Mouse (Mus musculus): ENCODE results near the gene Il2rb. TPM values are rescaled to one million over a fixed set of nuclear protein-coding genes. Genes with fewer than 3 reads are reported as not detected.

Gene Il2rb
- polyA plus RNA-seq, 2 experiments = 0.15 to 0.39 TPM

DNA sequence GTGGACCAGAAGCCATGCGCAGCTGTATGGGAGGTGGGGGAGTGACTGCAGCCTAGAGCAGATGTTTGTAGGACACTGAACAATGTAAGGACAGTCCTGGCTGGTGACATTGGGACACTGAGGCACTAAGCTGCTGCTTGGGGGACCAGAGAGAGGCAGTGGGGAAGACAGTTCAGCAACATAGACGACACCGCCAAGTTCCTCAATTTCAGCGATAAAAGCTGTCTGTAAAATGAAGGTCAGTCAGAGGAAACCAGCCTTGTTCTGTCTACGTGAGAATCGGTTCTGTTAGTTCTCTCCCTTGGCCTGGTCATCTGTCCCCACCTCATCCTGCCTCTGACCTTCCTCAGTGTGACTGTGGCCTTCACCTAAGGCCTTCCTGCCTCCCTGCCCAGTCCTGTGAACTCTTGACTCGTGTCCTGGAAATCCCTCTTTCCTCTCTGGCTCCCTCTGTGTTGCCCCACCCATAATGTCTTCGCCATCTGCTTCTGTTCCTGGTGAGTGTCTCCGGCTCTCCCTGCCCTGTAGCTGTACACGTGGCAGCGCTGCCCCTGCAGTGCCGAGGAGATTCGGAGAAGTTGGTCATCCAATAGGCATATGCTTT is 25.1 kb upstream of the Il2rb start:
- Histone ChIP-seq H3K9ac (ENCODE audit: low read depth, low read length, severe bottlenecking) (no peak overlapping the region), H3K27ac (replicated peaks; ENCODE audit: low read depth, low read length) (no peak overlapping the region), H3K4me1 (ENCODE audit: control insufficient read depth, insufficient read depth, low read length) (peaks cover 11% of the 10 kb centered on the region), H3K4me2 (replicated peaks; ENCODE audit: low read depth, low read length, severe bottlenecking) (no peak overlapping the region), H3K27me3 (ENCODE audit: control insufficient read depth, insufficient read depth, low read length) (no peaks in the 10 kb centered on the region), H3K9me3 (ENCODE audit: control insufficient read depth, low read length) (no peaks in the 10 kb centered on the region), H3K36me3 (ENCODE audit: control insufficient read depth, insufficient read depth, low read length) (peaks cover 5% of the 10 kb centered on the region; the same call in 1 of the 2 replicates), H3K4me3 (replicated peaks; ENCODE audit: low read length) (no peak overlapping the region)
- 73% methylated on average over 13 of the region's 13 CpGs for WGBS
- ATAC-seq (ENCODE audit: low FRiP score, low read depth) = no peak
- no peak for DNase-seq (ENCODE audit: low spot score)
- TF ChIP-seq POLR2A (IDR thresholded peaks at IDR 0.05; ENCODE audit: borderline replicate concordance, extremely low read depth, insufficient read depth, insufficient read length) = no peak

- WGBS = 47% methylated on average over 7 of the region's 7 CpGs
Measured at GRCm38 (mm10) chr15:78518221-78518620, 23.1 kb upstream of the Il2rb start.

DNA sequence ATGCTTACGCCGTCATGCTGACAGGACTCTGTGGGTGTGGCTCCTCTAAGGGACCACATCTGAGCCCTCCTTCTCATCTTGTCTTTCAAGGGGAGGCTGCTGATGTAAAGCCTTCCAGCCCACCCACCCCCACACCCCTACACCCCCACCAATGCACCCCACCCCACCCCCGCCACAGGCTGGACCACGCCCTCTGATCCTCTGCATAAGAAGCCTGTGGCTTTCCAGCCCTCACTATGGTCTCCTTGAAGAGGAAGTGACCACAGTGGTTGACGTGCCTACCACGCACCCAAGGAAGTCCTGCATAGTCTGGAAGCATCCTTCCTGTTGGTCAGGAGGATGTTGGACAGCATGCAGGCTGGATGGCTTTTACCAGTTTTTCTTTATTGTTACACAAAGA is 20.7 kb upstream of the Il2rb start:
- no peak overlapping the region for H3K9ac ChIP-seq (ENCODE audit: low read depth, low read length, severe bottlenecking)
- no peaks in the 10 kb centered on the region for H3K9me3 ChIP-seq (ENCODE audit: control insufficient read depth, low read length)
- H3K36me3 ChIP-seq (ENCODE audit: control insufficient read depth, insufficient read depth, low read length) = no peaks in the 10 kb centered on the region
- no peaks in the 10 kb centered on the region for H3K27me3 ChIP-seq (ENCODE audit: control insufficient read depth, insufficient read depth, low read length)
- DNase-seq (ENCODE audit: low spot score) = no peak
- no peak overlapping the region for H3K27ac ChIP-seq (replicated peaks; ENCODE audit: low read depth, low read length)
- ATAC-seq (ENCODE audit: low FRiP score, low read depth) = no peak
- H3K4me3 ChIP-seq (replicated peaks; ENCODE audit: low read length) = no peak overlapping the region
- no peak overlapping the region for H3K4me2 ChIP-seq (replicated peaks; ENCODE audit: low read depth, low read length, severe bottlenecking)
- peaks cover 18% of the 10 kb centered on the region for H3K4me1 ChIP-seq (ENCODE audit: control insufficient read depth, insufficient read depth, low read length)
- TF ChIP-seq POLR2A (IDR thresholded peaks at IDR 0.05; ENCODE audit: borderline replicate concordance, extremely low read depth, insufficient read depth, insufficient read length) = no peak
- 71% methylated on average over 6 of the region's 6 CpGs for WGBS

More at GRCm38 (mm10) chr15:78518221-78518620, 23.1 kb upstream of the Il2rb start:
- H3K9me3 ChIP-seq (ENCODE audit: control insufficient read depth, low read length) = no peaks in the 10 kb centered on the region
- H3K36me3 ChIP-seq (ENCODE audit: control insufficient read depth, insufficient read depth, low read length) = no peaks in the 10 kb centered on the region
- no peak for DNase-seq (ENCODE audit: low spot score)
- no peaks in the 10 kb centered on the region for H3K27me3 ChIP-seq (ENCODE audit: control insufficient read depth, insufficient read depth, low read length)
- H3K9ac ChIP-seq (ENCODE audit: low read depth, low read length, severe bottlenecking) = no peak overlapping the region
- no peak for TF ChIP-seq POLR2A (IDR thresholded peaks at IDR 0.05; ENCODE audit: borderline replicate concordance, extremely low read depth, insufficient read depth, insufficient read length)
- no peak for ATAC-seq (ENCODE audit: low FRiP score, low read depth)
- H3K4me1 ChIP-seq (ENCODE audit: control insufficient read depth, insufficient read depth, low read length) = peaks cover 18% of the 10 kb centered on the region
- no peak overlapping the region for H3K4me2 ChIP-seq (replicated peaks; ENCODE audit: low read depth, low read length, severe bottlenecking)
- H3K4me3 ChIP-seq (replicated peaks; ENCODE audit: low read length) = no peak overlapping the region
- no peak overlapping the region for H3K27ac ChIP-seq (replicated peaks; ENCODE audit: low read depth, low read length)

DNA sequence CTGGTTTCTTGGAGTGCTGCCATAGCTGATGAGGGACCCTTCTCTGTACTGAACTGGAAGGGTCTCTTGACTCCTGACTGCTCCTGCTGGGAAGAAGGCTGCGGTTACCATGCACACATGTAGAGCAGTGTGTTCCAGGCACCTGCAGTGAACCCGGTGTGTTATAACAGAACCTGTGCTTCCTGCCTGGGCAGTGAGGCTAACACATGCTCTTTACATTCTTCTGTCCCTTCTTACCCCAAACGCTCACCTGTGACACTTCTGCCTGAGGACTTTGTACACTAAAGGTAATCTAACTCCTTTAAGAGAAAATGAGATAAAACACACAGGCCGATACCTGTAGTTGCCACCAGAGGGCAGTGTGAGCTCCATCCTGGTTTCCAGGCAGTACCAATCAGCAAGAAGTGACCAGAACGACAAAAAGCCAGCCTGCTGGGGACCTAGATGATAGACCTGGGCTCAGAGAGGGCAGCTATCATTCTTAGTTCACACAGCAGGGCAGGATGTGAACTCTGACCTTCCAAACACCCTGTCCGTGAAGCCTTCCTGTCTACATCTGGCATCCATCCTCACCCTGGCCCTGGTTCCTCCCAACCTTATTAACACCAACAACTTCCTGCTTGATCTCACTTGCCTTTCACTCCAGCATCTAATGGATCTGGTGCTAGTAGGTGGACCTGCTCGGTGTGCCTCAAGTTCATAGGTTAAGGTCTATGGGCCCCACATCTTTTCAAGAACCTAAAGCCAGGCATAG is 19.5 kb upstream of the Il2rb start:
- 0 out of 2 replicates have a peak overlapping the region, but pooled peaks have one; percentile 1 for H3K9ac ChIP-seq (ENCODE audit: low read depth, low read length, severe bottlenecking)
- H3K36me3 ChIP-seq (ENCODE audit: control insufficient read depth, insufficient read depth, low read length) = no peaks in the 10 kb centered on the region
- TF ChIP-seq POLR2A (IDR thresholded peaks at IDR 0.05; ENCODE audit: borderline replicate concordance, extremely low read depth, insufficient read depth, insufficient read length) = no peak
- H3K4me1 ChIP-seq (ENCODE audit: control insufficient read depth, insufficient read depth, low read length) = peaks cover 26% of the 10 kb centered on the region
- H3K4me2 ChIP-seq (replicated peaks; ENCODE audit: low read depth, low read length, severe bottlenecking) = no peak overlapping the region
- 18% methylated on average over 7 of the region's 7 CpGs for WGBS
- ATAC-seq (ENCODE audit: low FRiP score, low read depth) = peak; percentile 28; the same call in 1 of the 2 replicates
- H3K27ac ChIP-seq (replicated peaks; ENCODE audit: low read depth, low read length) = 0 out of 2 replicates have a peak overlapping the region, but pooled peaks have one; percentile 1
- DNase-seq (ENCODE audit: low spot score) = peak; percentile 85
- no peaks in the 10 kb centered on the region for H3K27me3 ChIP-seq (ENCODE audit: control insufficient read depth, insufficient read depth, low read length)
- no peak overlapping the region for H3K4me3 ChIP-seq (replicated peaks; ENCODE audit: low read length)
- H3K9me3 ChIP-seq (ENCODE audit: control insufficient read depth, low read length) = no peaks in the 10 kb centered on the region

GRCm38 (mm10) chr15:78513019-78513418 is 17.9 kb upstream of the Il2rb start:
- Histone ChIP-seq H3K4me1 (ENCODE audit: control insufficient read depth, insufficient read depth, low read length) (peaks cover 22% of the 10 kb centered on the region), H3K27me3 (ENCODE audit: control insufficient read depth, insufficient read depth, low read length) (no peaks in the 10 kb centered on the region), H3K9ac (ENCODE audit: low read depth, low read length, severe bottlenecking) (no peak overlapping the region), H3K4me3 (replicated peaks; ENCODE audit: low read length) (no peak overlapping the region), H3K4me2 (replicated peaks; ENCODE audit: low read depth, low read length, severe bottlenecking) (no peak overlapping the region), H3K27ac (replicated peaks; ENCODE audit: low read depth, low read length) (no peak overlapping the region), H3K9me3 (ENCODE audit: control insufficient read depth, low read length) (no peaks in the 10 kb centered on the region), H3K36me3 (ENCODE audit: control insufficient read depth, insufficient read depth, low read length) (no peaks in the 10 kb centered on the region)
- 87% methylated on average over 14 of the region's 14 CpGs for WGBS
- DNase-seq (ENCODE audit: low spot score) (no peak), ATAC-seq (ENCODE audit: low FRiP score, low read depth) (no peak)
- no peak for TF ChIP-seq POLR2A (IDR thresholded peaks at IDR 0.05; ENCODE audit: borderline replicate concordance, extremely low read depth, insufficient read depth, insufficient read length)

Data from limb, embryonic 14.5 days (tissue).